Mouse (Mus musculus): Measurements from ENCODE around the gene Bphl. TPM values are rescaled to one million over a fixed set of nuclear protein-coding genes. Genes with fewer than 3 reads are reported as not detected.

The Bphl gene
- polyA plus RNA-seq, 1 experiment, result 70.8 TPM

GRCm38 (mm10) chr13:34118816-34119215, 81.4 kb downstream of the Bphl start:
- H3K4me3 ChIP-seq (replicated peaks; ENCODE audit: insufficient read depth, low read depth, low read length), result no peak overlapping the region
- H3K27me3 ChIP-seq (ENCODE audit: control insufficient read depth, insufficient read depth, low read length), result no peaks in the 10 kb centered on the region
- no peak for DNase-seq
- H3K4me1 ChIP-seq (ENCODE audit: control insufficient read depth, insufficient read depth, low read length), result no peaks in the 10 kb centered on the region
- WGBS, result 81% methylated on average over 4 of the region's 4 CpGs
- no peak overlapping the region for H3K27ac ChIP-seq (ENCODE audit: insufficient read depth, low read length)
- TF ChIP-seq CTCF (IDR thresholded peaks at IDR 0.05; ENCODE audit: borderline replicate concordance, insufficient read depth, low read depth, low read length) (no peak), POLR2A (IDR thresholded peaks at IDR 0.05; ENCODE audit: borderline replicate concordance, insufficient read depth, low read length) (no peak)

GRCm38 (mm10) chr13:34119406-34119805, 82.0 kb downstream of the Bphl start:
- TF ChIP-seq POLR2A (IDR thresholded peaks at IDR 0.05; ENCODE audit: borderline replicate concordance, insufficient read depth, low read length) (no peak), CTCF (IDR thresholded peaks at IDR 0.05; ENCODE audit: borderline replicate concordance, insufficient read depth, low read depth, low read length) (no peak)
- WGBS, result 87% methylated on average over 4 of the region's 4 CpGs
- no peaks in the 10 kb centered on the region for H3K27me3 ChIP-seq (ENCODE audit: control insufficient read depth, insufficient read depth, low read length)
- no peak overlapping the region for H3K27ac ChIP-seq (ENCODE audit: insufficient read depth, low read length)
- H3K4me1 ChIP-seq (ENCODE audit: control insufficient read depth, insufficient read depth, low read length), result no peaks in the 10 kb centered on the region
- H3K4me3 ChIP-seq (replicated peaks; ENCODE audit: insufficient read depth, low read depth, low read length), result no peak overlapping the region
- no peak for DNase-seq

GRCm38 (mm10) chr13:34120536-34120935, 83.1 kb downstream of the Bphl start:
- H3K4me1 ChIP-seq (ENCODE audit: control insufficient read depth, insufficient read depth, low read length), result no peaks in the 10 kb centered on the region
- no peak for DNase-seq
- WGBS, result 96% methylated on average over 2 of the region's 2 CpGs
- H3K4me3 ChIP-seq (replicated peaks; ENCODE audit: insufficient read depth, low read depth, low read length), result no peak overlapping the region
- no peaks in the 10 kb centered on the region for H3K27me3 ChIP-seq (ENCODE audit: control insufficient read depth, insufficient read depth, low read length)
- no peak for TF ChIP-seq POLR2A (IDR thresholded peaks at IDR 0.05; ENCODE audit: borderline replicate concordance, insufficient read depth, low read length)
- TF ChIP-seq CTCF (IDR thresholded peaks at IDR 0.05; ENCODE audit: borderline replicate concordance, insufficient read depth, low read depth, low read length), result no peak
- no peak overlapping the region for H3K27ac ChIP-seq (ENCODE audit: insufficient read depth, low read length)

Other genes with a start within 250 kb of the Bphl start
- 0.10 and 0.15 TPM in 2 replicates for gene Serpinb6e, start 194.2 kb upstream of the Bphl start, polyA plus RNA-seq (2012; rRNA removed)
- 0.18 and 0.33 TPM in 2 replicates for gene Serpinb6c, start 131.9 kb upstream of the Bphl start, polyA plus RNA-seq (2012; rRNA removed)
- gene Nqo2, start 72.9 kb upstream of the Bphl start, polyA plus RNA-seq (2012; rRNA removed), result 13.0 and 13.9 TPM in 2 replicates
- 3.4 and 3.8 TPM in 2 replicates for gene Ripk1, start 35.2 kb upstream of the Bphl start, polyA plus RNA-seq (2012; rRNA removed)
- gene Serpinb6a, start 34.8 kb upstream of the Bphl start, polyA plus RNA-seq (2012; rRNA removed), result 47.2 and 49.6 TPM in 2 replicates
- 850 and 867 TPM in 2 replicates for gene Tubb2a, start 40.4 kb downstream of the Bphl start, polyA plus RNA-seq (2012; rRNA removed)
- 224 and 255 TPM in 2 replicates for gene Tubb2b, start 92.9 kb downstream of the Bphl start, polyA plus RNA-seq (2012; rRNA removed)
- gene Psmg4, start 125.4 kb downstream of the Bphl start, polyA plus RNA-seq (2012; rRNA removed), result 45.3 and 48.3 TPM in 2 replicates